Mouse (Mus musculus): ENCODE data around the gene Peak1. TPM values are rescaled to one million over a fixed set of nuclear protein-coding genes. Genes with fewer than 3 reads are reported as not detected.

The Peak1 gene
- polyA plus RNA-seq, 1 experiment from 2014 or later, result 23.1 TPM

DNA sequence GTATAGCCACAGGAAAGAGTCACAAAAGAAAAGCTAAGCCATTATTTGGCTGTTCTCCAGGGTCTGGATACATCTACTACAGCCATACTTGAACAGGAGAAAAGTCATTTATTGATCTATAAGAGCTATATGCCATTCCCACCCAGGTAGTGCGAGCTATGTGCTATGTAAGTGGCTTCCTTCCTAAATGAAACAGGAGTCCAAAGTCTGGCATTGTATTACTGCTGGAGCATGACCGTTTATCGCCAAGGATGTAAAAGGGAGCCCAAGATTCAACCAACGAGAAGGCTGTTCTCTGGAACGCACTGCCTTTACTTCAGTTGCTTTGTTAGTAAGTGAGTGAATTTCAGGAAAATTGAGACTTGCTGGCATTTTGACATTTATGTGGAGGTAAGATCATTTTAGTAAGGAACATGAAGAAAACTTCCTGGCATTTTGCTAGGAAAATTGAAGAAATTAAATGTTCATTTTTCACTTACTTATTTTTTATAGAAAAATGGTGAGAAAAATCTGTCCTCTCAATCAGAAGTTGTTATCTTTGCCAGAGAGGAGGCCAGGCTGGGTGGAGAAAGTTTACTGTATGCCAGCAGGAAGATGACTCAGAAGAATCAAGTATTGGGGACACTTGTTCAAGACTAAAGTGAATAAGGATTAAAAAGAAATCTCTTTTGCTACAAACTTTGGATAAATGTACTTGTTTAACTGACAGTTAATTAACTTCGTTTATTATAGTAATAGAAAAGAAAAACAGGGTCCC, 162.0 kb downstream of the Peak1 start:
- Histone ChIP-seq H3K9me3 (ENCODE audit: control insufficient read depth, low read length) (peaks cover 6% of the 10 kb centered on the region), H3K27ac (ENCODE audit: low read depth, low read length) (no peak overlapping the region), H3K27me3 (ENCODE audit: control insufficient read depth, insufficient read depth, low read length) (no peaks in the 10 kb centered on the region), H3K4me3 (ENCODE audit: low read length) (no peak overlapping the region), H3K36me3 (ENCODE audit: control insufficient read depth, insufficient read depth, low read length) (peaks cover 17% of the 10 kb centered on the region; the same call in 1 of the 2 replicates), H3K4me2 (replicated peaks; ENCODE audit: low read depth, low read length) (no peak overlapping the region), H3K4me1 (ENCODE audit: control insufficient read depth, insufficient read depth, low read length) (no peaks in the 10 kb centered on the region), H3K9ac (ENCODE audit: low read depth, low read length) (no peak overlapping the region)
- WGBS, result 73% methylated on average over 6 of the region's 6 CpGs
- ATAC-seq (ENCODE audit: low FRiP score, low TSS enrichment), result no peak

DNA sequence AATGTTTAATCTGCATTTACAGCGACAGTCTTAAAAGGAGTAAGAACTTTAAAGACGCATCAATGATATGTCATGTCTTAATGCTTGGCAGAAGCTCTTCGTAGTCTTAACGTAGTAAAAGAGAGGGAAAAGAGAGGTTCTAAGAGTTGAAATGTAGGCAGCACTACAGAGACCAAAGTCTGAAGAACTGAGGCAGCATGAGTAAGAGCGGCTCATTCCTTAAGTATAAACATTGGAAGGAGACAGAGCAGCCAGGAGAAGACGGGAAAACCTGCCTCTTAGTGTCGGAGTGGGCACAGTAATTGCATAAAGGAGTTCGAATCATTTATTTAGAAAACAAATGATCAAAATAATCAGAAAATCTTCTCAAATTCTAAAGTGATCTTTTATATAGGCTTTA, 173.5 kb downstream of the Peak1 start:
- H3K9me3 ChIP-seq (ENCODE audit: control insufficient read depth, low read length), result no peaks in the 10 kb centered on the region
- H3K4me1 ChIP-seq (ENCODE audit: control insufficient read depth, insufficient read depth, low read length), result peaks cover 11% of the 10 kb centered on the region
- no peak overlapping the region for H3K9ac ChIP-seq (ENCODE audit: low read depth, low read length)
- no peak for ATAC-seq (ENCODE audit: low FRiP score, low TSS enrichment)
- H3K27me3 ChIP-seq (ENCODE audit: control insufficient read depth, insufficient read depth, low read length), result no peaks in the 10 kb centered on the region
- peaks cover 8% of the 10 kb centered on the region; the same call in 1 of the 2 replicates for H3K36me3 ChIP-seq (ENCODE audit: control insufficient read depth, insufficient read depth, low read length)
- no peak overlapping the region for H3K4me3 ChIP-seq (ENCODE audit: low read length)
- WGBS, result 74% methylated on average over 8 of the region's 8 CpGs
- H3K27ac ChIP-seq (ENCODE audit: low read depth, low read length), result no peak overlapping the region
- H3K4me2 ChIP-seq (replicated peaks; ENCODE audit: low read depth, low read length), result no peak overlapping the region

DNA sequence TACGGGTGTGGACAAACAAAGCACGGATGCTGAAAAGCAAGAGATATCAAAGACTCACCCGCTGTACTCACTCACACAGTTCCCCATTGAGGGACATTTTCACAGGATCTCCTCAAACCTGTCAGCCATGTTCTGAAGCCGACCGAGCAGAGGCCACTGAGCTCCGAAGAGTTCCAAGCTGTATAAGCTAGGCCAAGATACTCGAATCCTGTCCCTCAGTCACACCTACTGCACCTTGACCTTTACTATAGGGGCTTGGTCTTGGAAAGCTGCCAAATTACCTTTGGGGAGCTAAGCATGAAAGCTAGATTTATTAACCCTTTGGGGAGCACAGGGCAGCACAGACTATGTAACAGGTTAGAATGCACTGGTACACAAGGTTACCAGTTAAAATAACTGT, 174.0 kb downstream of the Peak1 start:
- Histone ChIP-seq H3K4me3 (ENCODE audit: low read length) (no peak overlapping the region), H3K36me3 (ENCODE audit: control insufficient read depth, insufficient read depth, low read length) (peaks cover 8% of the 10 kb centered on the region; the same call in 1 of the 2 replicates), H3K27me3 (ENCODE audit: control insufficient read depth, insufficient read depth, low read length) (no peaks in the 10 kb centered on the region), H3K4me1 (ENCODE audit: control insufficient read depth, insufficient read depth, low read length) (peaks cover 11% of the 10 kb centered on the region), H3K9ac (ENCODE audit: low read depth, low read length) (no peak overlapping the region), H3K27ac (ENCODE audit: low read depth, low read length) (no peak overlapping the region), H3K4me2 (replicated peaks; ENCODE audit: low read depth, low read length) (no peak overlapping the region), H3K9me3 (ENCODE audit: control insufficient read depth, low read length) (no peaks in the 10 kb centered on the region)
- 64% methylated on average over 7 of the region's 7 CpGs for WGBS
- no peak for ATAC-seq (ENCODE audit: low FRiP score, low TSS enrichment)

- H3K9me3 ChIP-seq (ENCODE audit: control insufficient read depth, low read length), result no peaks in the 10 kb centered on the region
- H3K4me3 ChIP-seq (ENCODE audit: low read length), result no peak overlapping the region
- H3K27ac ChIP-seq (ENCODE audit: low read depth, low read length), result no peak overlapping the region
- H3K36me3 ChIP-seq (ENCODE audit: control insufficient read depth, insufficient read depth, low read length), result peaks cover 9% of the 10 kb centered on the region; the same call in 1 of the 2 replicates
- no peak overlapping the region for H3K9ac ChIP-seq (ENCODE audit: low read depth, low read length)
- WGBS, result 37% methylated on average over 3 of the region's 3 CpGs
- H3K4me2 ChIP-seq (replicated peaks; ENCODE audit: low read depth, low read length), result no peak overlapping the region
- H3K4me1 ChIP-seq (ENCODE audit: control insufficient read depth, insufficient read depth, low read length), result peaks cover 11% of the 10 kb centered on the region
- no peak for ATAC-seq (ENCODE audit: low FRiP score, low TSS enrichment)
- H3K27me3 ChIP-seq (ENCODE audit: control insufficient read depth, insufficient read depth, low read length), result no peaks in the 10 kb centered on the region
Observed at GRCm38 (mm10) chr9:56242686-56243085, 175.2 kb downstream of the Peak1 start.

GRCm38 (mm10) chr9:56241076-56241475, 176.8 kb downstream of the Peak1 start:
- peaks cover 11% of the 10 kb centered on the region for H3K4me1 ChIP-seq (ENCODE audit: control insufficient read depth, insufficient read depth, low read length)
- 90% methylated on average over 5 of the region's 5 CpGs for WGBS
- H3K27me3 ChIP-seq (ENCODE audit: control insufficient read depth, insufficient read depth, low read length), result no peaks in the 10 kb centered on the region
- no peak overlapping the region for H3K27ac ChIP-seq (ENCODE audit: low read depth, low read length)
- no peak overlapping the region for H3K9ac ChIP-seq (ENCODE audit: low read depth, low read length)
- no peaks in the 10 kb centered on the region for H3K9me3 ChIP-seq (ENCODE audit: control insufficient read depth, low read length)
- no peak overlapping the region for H3K4me2 ChIP-seq (replicated peaks; ENCODE audit: low read depth, low read length)
- no peak overlapping the region for H3K4me3 ChIP-seq (ENCODE audit: low read length)
- peaks cover 11% of the 10 kb centered on the region; the same call in 1 of the 2 replicates for H3K36me3 ChIP-seq (ENCODE audit: control insufficient read depth, insufficient read depth, low read length)
- no peak for ATAC-seq (ENCODE audit: low FRiP score, low TSS enrichment)

DNA sequence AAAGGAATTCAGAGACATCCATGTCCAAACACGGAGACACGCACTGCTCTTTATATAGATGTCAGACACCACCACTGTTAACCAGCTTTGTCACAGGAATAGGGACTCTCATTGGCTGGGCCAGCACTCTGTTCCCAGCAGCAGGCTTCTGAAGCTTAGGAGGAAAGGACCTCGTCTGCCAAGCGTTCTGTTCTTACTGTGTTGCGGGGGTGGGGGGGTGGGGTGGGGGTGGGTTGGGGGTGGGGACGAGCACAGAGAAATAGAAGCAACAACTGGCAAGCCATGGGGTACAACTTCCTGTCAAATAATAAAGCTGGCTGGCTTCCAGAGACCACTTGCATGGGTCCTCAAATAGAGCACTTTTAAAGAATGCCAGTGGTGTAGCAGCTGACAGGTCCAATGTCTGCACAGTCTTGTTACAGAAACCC, 182.0 kb downstream of the Peak1 start:
- H3K27ac ChIP-seq (ENCODE audit: low read depth, low read length), result no peak overlapping the region
- no peak overlapping the region for H3K9ac ChIP-seq (ENCODE audit: low read depth, low read length)
- no peaks in the 10 kb centered on the region for H3K9me3 ChIP-seq (ENCODE audit: control insufficient read depth, low read length)
- no peak overlapping the region for H3K4me2 ChIP-seq (replicated peaks; ENCODE audit: low read depth, low read length)
- WGBS, result 49% methylated on average over 6 of the region's 6 CpGs
- H3K4me1 ChIP-seq (ENCODE audit: control insufficient read depth, insufficient read depth, low read length), result no peaks in the 10 kb centered on the region
- H3K27me3 ChIP-seq (ENCODE audit: control insufficient read depth, insufficient read depth, low read length), result no peaks in the 10 kb centered on the region
- H3K36me3 ChIP-seq (ENCODE audit: control insufficient read depth, insufficient read depth, low read length), result peaks cover 11% of the 10 kb centered on the region; the same call in 1 of the 2 replicates
- no peak for ATAC-seq (ENCODE audit: low FRiP score, low TSS enrichment)
- H3K4me3 ChIP-seq (ENCODE audit: low read length), result no peak overlapping the region

DNA sequence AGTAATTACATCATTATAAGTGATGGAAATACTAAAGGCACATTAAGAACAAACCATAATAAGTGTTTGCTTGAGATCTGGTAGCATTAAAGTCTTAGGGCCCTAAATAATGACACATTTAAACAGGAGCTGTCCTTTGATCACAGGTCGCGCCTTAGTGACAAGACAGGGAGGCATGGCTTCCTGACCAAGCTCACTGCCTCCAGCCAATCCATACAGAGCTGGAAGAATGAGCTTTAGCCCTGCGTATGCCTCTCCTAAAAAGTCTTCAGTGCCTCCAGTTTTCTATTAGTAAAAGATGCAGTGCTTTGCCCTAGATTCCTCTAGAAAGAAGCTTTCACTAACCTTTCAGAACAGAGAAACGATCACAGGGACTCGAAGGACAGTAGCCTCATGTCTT, 182.6 kb downstream of the Peak1 start:
- WGBS, result 65% methylated on average over 5 of the region's 5 CpGs
- H3K4me1 ChIP-seq (ENCODE audit: control insufficient read depth, insufficient read depth, low read length), result no peaks in the 10 kb centered on the region
- no peaks in the 10 kb centered on the region for H3K27me3 ChIP-seq (ENCODE audit: control insufficient read depth, insufficient read depth, low read length)
- no peak overlapping the region for H3K4me2 ChIP-seq (replicated peaks; ENCODE audit: low read depth, low read length)
- H3K9ac ChIP-seq (ENCODE audit: low read depth, low read length), result no peak overlapping the region
- H3K27ac ChIP-seq (ENCODE audit: low read depth, low read length), result no peak overlapping the region
- no peak for ATAC-seq (ENCODE audit: low FRiP score, low TSS enrichment)
- H3K36me3 ChIP-seq (ENCODE audit: control insufficient read depth, insufficient read depth, low read length), result peaks cover 8% of the 10 kb centered on the region; the same call in 1 of the 2 replicates
- no peak overlapping the region for H3K4me3 ChIP-seq (ENCODE audit: low read length)
- H3K9me3 ChIP-seq (ENCODE audit: control insufficient read depth, low read length), result no peaks in the 10 kb centered on the region

DNA sequence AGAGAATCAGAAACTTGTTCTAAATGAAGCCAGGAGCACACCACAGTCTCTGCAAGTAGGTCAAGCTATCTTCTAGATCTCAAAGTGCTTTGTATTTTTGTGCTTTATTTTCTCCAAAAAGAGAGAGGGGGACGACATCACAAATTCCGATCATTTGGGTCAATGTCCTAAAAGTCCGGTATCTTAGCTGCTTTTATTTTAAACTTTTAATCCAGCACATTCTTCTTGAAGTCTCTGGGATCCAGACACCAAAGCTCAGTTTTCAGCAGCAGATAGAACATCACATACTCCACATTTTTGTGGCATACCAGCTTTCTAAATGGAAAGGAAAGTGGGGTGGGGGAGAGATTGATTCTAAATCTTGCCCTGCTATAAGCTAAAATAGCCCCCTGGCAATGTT, 183.3 kb downstream of the Peak1 start:
- Histone ChIP-seq H3K4me3 (ENCODE audit: low read length) (no peak overlapping the region), H3K9ac (ENCODE audit: low read depth, low read length) (no peak overlapping the region), H3K4me2 (replicated peaks; ENCODE audit: low read depth, low read length) (no peak overlapping the region), H3K27ac (ENCODE audit: low read depth, low read length) (no peak overlapping the region), H3K9me3 (ENCODE audit: control insufficient read depth, low read length) (no peaks in the 10 kb centered on the region), H3K4me1 (ENCODE audit: control insufficient read depth, insufficient read depth, low read length) (no peaks in the 10 kb centered on the region), H3K36me3 (ENCODE audit: control insufficient read depth, insufficient read depth, low read length) (0 out of 2 replicates have a peak, but pooled peaks cover 3% of the 10 kb centered on the region), H3K27me3 (ENCODE audit: control insufficient read depth, insufficient read depth, low read length) (no peaks in the 10 kb centered on the region)
- WGBS, result 92% methylated on average over 3 of the region's 3 CpGs
- no peak for ATAC-seq (ENCODE audit: low FRiP score, low TSS enrichment)

GRCm38 (mm10) chr9:56233316-56233715, 184.6 kb downstream of the Peak1 start:
- H3K27ac ChIP-seq (ENCODE audit: low read depth, low read length), result no peak overlapping the region
- no peak overlapping the region for H3K4me3 ChIP-seq (ENCODE audit: low read length)
- no peaks in the 10 kb centered on the region for H3K27me3 ChIP-seq (ENCODE audit: control insufficient read depth, insufficient read depth, low read length)
- 0 out of 2 replicates have a peak, but pooled peaks cover 3% of the 10 kb centered on the region for H3K36me3 ChIP-seq (ENCODE audit: control insufficient read depth, insufficient read depth, low read length)
- H3K4me2 ChIP-seq (replicated peaks; ENCODE audit: low read depth, low read length), result no peak overlapping the region
- H3K9ac ChIP-seq (ENCODE audit: low read depth, low read length), result no peak overlapping the region
- 85% methylated on average over 2 of the region's 2 CpGs for WGBS
- no peak for ATAC-seq (ENCODE audit: low FRiP score, low TSS enrichment)
- no peaks in the 10 kb centered on the region for H3K9me3 ChIP-seq (ENCODE audit: control insufficient read depth, low read length)
- no peaks in the 10 kb centered on the region for H3K4me1 ChIP-seq (ENCODE audit: control insufficient read depth, insufficient read depth, low read length)

All from kidney, embryonic 14.5 days (tissue).